In genomic region chr19:55449084-55449483, GRCm38 (mm10) we compare ENCODE assay signal across 12 mouse cellular contexts.
DNase-seq lines count a peak whose midpoint lies in the region; ATAC-seq and TF ChIP-seq lines count a peak whose summit lies in the region.
"Had no signal": no experiment of that assay in that cellular context is flagged by ENCODE, and none has a peak within 500 bp of the region (broad histone marks: within the 10 kb centered on the region; RNA-seq: fewer than 3 reads in every experiment).

No protein-coding gene starts in this region.

- peak overlapping the region; percentile 45 for H3K4me2 ChIP-seq in hindbrain, embryonic 15.5 days
- H3K4me2 ChIP-seq: lung, embryonic 15.5 days had no signal

- peak; percentile 56; the same call in 1 of the 2 replicates for ATAC-seq in hindbrain, embryonic 15.5 days (ENCODE audit: low FRiP score, low read depth)

- H3K36me3 ChIP-seq in heart, adult 2 months (ENCODE audit: control insufficient read depth, insufficient read depth, low read length), result no peaks in the 10 kb centered on the region
- no peaks in the 10 kb centered on the region for H3K36me3 ChIP-seq in hindbrain, embryonic 15.5 days
- H3K36me3 ChIP-seq: lung, embryonic 15.5 days had no signal

- no peak overlapping the region for H3K4me3 ChIP-seq in heart, adult 2 months
- H3K4me3 ChIP-seq in hindbrain, embryonic 15.5 days, result no peak overlapping the region
- no peak overlapping the region for H3K4me3 ChIP-seq in cerebellum, adult 2 months (replicated peaks; ENCODE audit: insufficient read depth, low read depth, low read length)
- H3K4me3 ChIP-seq: lung, embryonic 15.5 days had no signal

- no peaks in the 10 kb centered on the region for H3K79me2 ChIP-seq in heart, adult 2 months (replicated peaks; ENCODE audit: control insufficient read depth, insufficient read depth, low read length)

- no peak for TF ChIP-seq POLR2A in heart, adult 2 months (IDR thresholded peaks at IDR 0.05; ENCODE audit: insufficient read depth, low read depth, low read length)
- no peak for TF ChIP-seq POLR2A in cerebellum, adult 2 months (IDR thresholded peaks at IDR 0.05; ENCODE audit: borderline replicate concordance, insufficient read depth, low read length)

- WGBS in heart, adult 2 months, result 74% methylated on average over 13 of the region's 13 CpGs
- 7% methylated on average over 13 of the region's 13 CpGs for WGBS in hindbrain, embryonic 15.5 days
- 47% methylated on average over 13 of the region's 13 CpGs for WGBS in cerebellum, adult 2 months

- TF ChIP-seq EP300 in heart, adult 2 months (IDR thresholded peaks at IDR 0.05; ENCODE audit: insufficient read depth, low read depth, low read length), result no peak

- intact Hi-C loops in heart, adult 2 months (cut with DNase I), result no loop called here

- no peak overlapping the region for H3K9ac ChIP-seq in heart, adult 2 months (ENCODE audit: low read depth, low read length)
- H3K9ac ChIP-seq in hindbrain, embryonic 15.5 days, result no peak overlapping the region
- H3K9ac ChIP-seq: lung, embryonic 15.5 days had no signal

- H3K9me3 ChIP-seq in hindbrain, embryonic 15.5 days, result no peaks in the 10 kb centered on the region
- H3K9me3 ChIP-seq: lung, embryonic 15.5 days had no signal

- H3K27me3 ChIP-seq in heart, adult 2 months (ENCODE audit: control insufficient read depth, insufficient read depth, low read length), result no peaks in the 10 kb centered on the region
- H3K27me3 ChIP-seq in hindbrain, embryonic 15.5 days, result no peaks in the 10 kb centered on the region
- H3K27me3 ChIP-seq in cerebellum, adult 2 months (ENCODE audit: control insufficient read depth, insufficient read depth, low read length), result no peaks in the 10 kb centered on the region
- H3K27me3 ChIP-seq: lung, embryonic 15.5 days had no signal

- DNase-seq in heart, adult 11 months, result peak; percentile 33
- DNase-seq in heart, adult 2 months, result no peak
- peak; percentile 14 for DNase-seq in lung, postnatal 10 days
- no peak for DNase-seq in lung, adult 18-20 months
- DNase-seq in retina, embryonic 14.5 days (ENCODE audit: low spot score), result peak; percentile 75
- DNase-seq in right cerebral cortex, postnatal 4 days, result no peak
- DNase-seq in cerebellum, adult 2 months, result no peak
- DNase-seq: adrenal gland, postnatal 14 days; cerebellum, adult 8-10 months; kidney, postnatal 36 days had no signal

- H3K4me1 ChIP-seq in heart, adult 2 months (ENCODE audit: control insufficient read depth, insufficient read depth, low read length), result no peaks in the 10 kb centered on the region
- H3K4me1 ChIP-seq in hindbrain, embryonic 15.5 days (replicated peaks), result peaks cover 13% of the 10 kb centered on the region
- no peaks in the 10 kb centered on the region; the same call in 1 of the 2 replicates for H3K4me1 ChIP-seq in cerebellum, adult 2 months (ENCODE audit: control insufficient read depth, insufficient read depth, low read length)
- H3K4me1 ChIP-seq: lung, embryonic 15.5 days had no signal

- no peak for TF ChIP-seq CTCF in heart, adult 2 months (IDR thresholded peaks at IDR 0.05)
- TF ChIP-seq CTCF in cerebellum, adult 2 months (IDR thresholded peaks at IDR 0.05; ENCODE audit: borderline replicate concordance, insufficient read depth, low read depth, low read length), result no peak

- no peak overlapping the region for H3K27ac ChIP-seq in heart, adult 2 months
- no peak overlapping the region for H3K27ac ChIP-seq in hindbrain, embryonic 15.5 days (replicated peaks)
- no peak overlapping the region for H3K27ac ChIP-seq in cerebellum, adult 2 months (ENCODE audit: insufficient read depth, low read length)
- H3K27ac ChIP-seq: lung, embryonic 15.5 days had no signal

Comparison
In these comparisons a context has a peak if more than half of its experiments do, and no peak if none do; other contexts are left out.
1. DNase-seq: peak in heart, adult 11 months (single experiment), lung, postnatal 10 days (single experiment) and retina, embryonic 14.5 days (single experiment); none in heart, adult 2 months (0 of 2), lung, adult 18-20 months (0 of 2), right cerebral cortex, postnatal 4 days (single experiment) and cerebellum, adult 2 months (0 of 2).